Mouse (Mus musculus): ENCODE measurements at regions not wholly inside any gene's neighbourhood (a gene's known extent, or its start where the extent isn't known, plus 50 kb on each side); places are given as distances from the start of the nearest gene placed in this dataset.
A peak's percentile ranks its signal among the peaks of the same experiment; 100 is the strongest.

GRCm38 (mm10) chr13:110683259-110684041 is 288.6 kb downstream of the Plk2 start:
- no peak for DNase-seq (ENCODE audit: low spot score in 2 of 2)

GRCm38 (mm10) chr13:110688796-110689195 is 293.9 kb downstream of the Plk2 start:
- DNase-seq (ENCODE audit: low spot score in 2 of 2), result no peak

- peak in 1 of 2 experiments; percentile 13 for DNase-seq (ENCODE audit: low spot score in 2 of 2)
These were observed 295.8 kb downstream of the Plk2 start for GRCm38 (mm10) chr13:110690501-110691255.

DNA sequence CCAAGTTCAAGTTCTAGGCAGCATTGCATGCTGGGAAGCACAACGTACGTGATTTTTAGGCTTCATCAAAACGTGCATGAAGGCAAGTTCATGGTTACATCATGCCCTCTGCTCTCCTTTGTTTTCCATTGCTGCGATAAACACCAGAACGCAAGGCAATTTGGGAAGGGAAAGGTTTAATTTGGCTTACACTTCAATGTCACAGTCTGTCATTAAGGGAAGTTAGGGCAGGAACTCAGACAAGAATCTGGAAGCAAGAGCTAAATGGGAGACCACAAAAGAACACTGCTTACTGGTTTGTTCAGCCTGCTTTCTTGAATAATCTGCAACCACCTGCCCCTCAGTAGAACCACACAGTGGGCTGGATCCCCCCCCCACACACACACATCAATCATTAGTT is 297.9 kb downstream of the Plk2 start:
- DNase-seq (ENCODE audit: low spot score in 2 of 2), result no peak

GRCm38 (mm10) chr13:110694876-110695275 is 300.0 kb downstream of the Plk2 start:
- DNase-seq (ENCODE audit: low spot score in 2 of 2), result no peak

DNA sequence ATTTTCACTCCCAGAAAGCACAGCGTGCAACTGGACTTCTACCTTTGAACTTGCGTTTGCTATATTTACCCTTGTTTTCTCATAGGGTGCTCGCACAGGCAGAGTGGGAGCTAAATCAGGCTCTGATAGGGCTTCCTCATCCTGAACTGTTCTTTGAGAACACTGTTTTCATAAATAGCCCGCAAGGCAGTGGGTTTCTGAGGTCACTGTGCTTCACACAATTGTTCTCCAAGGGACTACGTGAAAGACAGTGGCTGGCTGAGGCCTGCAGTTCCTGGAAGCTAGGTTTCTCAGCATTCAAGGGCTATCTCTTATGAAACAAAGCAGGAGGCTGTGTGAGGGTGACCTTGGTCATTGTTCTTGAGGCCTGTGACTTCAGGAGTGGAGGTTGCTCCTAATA is 301.7 kb downstream of the Plk2 start:
- no peak for DNase-seq (ENCODE audit: low spot score in 2 of 2)

DNA sequence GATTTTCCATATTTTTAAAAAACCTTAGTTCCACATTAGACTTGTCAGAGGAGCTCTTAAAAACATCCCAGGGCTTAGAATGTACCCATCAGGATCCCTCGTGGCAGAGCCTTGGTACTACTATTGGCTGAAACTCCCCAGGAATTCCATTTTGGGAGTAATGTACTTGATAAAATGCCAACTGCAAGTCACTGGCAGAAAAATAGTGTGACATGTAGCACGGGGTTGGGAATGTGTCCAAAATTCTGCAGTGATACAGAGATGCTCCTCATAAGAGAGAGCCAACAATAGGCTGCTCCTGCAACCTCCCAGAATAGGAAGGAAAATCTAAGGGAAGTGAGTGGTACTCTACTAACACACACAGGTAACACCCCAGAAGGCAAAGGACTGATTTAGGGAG is 309.4 kb downstream of the Plk2 start:
- no peak for DNase-seq (ENCODE audit: low spot score in 2 of 2)

DNA sequence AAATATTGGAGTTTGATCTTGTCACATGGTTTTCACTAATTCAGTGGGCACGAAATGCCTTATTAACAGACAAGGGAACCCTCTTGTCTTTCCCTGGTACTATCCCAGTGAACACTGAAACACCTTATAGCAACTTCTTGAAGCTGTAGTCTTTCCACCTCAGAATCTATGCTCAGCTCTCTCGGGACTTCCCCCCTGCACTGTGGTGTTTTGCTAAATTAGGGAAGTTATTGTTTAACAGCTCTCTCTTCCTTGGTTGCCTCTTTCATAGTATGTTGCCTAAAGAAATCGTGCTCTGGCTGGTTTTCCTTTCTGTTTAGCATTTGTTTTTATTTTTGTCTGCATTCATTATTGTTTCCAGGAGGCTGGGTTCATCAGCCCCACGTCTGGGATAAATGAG is 316.0 kb downstream of the Plk2 start:
- no peak for DNase-seq (ENCODE audit: low spot score in 2 of 2)

DNA sequence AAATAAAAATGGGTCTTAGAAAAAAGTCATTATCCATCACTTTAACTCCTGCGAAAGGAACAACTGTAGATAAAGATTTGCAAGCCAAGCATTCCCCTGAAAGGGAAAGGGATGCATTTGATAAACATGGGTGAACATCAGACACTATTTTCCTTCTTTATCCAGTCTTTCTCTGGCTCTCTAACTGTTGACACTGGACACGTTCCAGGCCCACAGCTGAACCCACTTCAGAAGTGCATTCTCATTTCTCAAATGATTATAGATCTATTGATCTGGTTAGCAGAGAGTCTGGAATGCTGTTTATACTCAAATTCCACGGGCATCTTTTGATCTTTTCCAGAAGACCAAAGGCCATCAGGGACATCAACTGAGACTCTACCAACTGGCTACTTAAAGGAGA is 317.7 kb downstream of the Plk2 start:
- no peak for DNase-seq (ENCODE audit: low spot score in 2 of 2)

DNA sequence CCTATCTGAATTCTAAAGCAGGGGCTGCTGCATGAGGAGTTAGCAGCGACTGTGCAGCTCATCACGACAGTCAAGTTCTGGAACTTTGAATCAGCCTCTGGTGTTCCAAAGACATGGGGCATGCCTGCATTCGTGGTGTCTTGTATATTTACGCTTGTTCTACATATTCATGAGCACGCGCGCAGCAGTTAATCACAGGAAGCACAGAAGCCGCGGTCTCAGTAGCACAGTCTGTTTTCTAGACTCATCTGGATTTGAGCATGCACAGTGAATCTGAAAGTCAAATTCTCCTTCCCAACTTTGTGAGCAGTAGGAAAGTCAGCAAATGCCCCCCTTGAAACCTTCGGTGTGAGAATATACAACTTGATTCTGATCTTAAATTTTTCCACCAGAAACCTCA is 327.3 kb downstream of the Plk2 start:
- DNase-seq (ENCODE audit: low spot score in 2 of 2), result no peak

DNA sequence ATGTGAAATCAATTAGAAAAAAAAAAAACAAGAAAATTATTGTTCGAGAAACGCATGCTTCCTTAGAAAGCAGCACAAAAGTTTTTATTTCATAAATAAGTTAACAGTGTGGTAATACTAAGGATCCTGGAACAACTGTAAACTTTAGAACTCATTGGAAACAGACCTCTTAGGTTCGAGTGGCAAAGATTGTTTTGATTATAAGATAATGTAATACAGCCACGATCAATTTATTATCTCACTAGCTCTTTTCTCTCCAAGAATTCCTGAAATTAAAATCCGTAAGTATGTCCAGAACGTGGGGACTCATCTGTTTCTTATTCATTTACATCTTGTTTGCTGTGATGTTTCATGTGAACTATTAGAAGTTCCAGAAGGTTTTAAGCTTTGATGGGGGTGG is 327.9 kb downstream of the Plk2 start:
- DNase-seq (ENCODE audit: low spot score in 2 of 2), result no peak

- no peak for DNase-seq (ENCODE audit: low spot score in 2 of 2)
These were observed 330.0 kb downstream of the Plk2 start for GRCm38 (mm10) chr13:110724836-110725235.

- no peak for DNase-seq (ENCODE audit: low spot score in 2 of 2)
These were observed 331.0 kb downstream of the Plk2 start for GRCm38 (mm10) chr13:110725821-110726220.

GRCm38 (mm10) chr13:110735511-110735910 is 340.7 kb downstream of the Plk2 start:
- no peak for DNase-seq (ENCODE audit: low spot score in 2 of 2)

DNA sequence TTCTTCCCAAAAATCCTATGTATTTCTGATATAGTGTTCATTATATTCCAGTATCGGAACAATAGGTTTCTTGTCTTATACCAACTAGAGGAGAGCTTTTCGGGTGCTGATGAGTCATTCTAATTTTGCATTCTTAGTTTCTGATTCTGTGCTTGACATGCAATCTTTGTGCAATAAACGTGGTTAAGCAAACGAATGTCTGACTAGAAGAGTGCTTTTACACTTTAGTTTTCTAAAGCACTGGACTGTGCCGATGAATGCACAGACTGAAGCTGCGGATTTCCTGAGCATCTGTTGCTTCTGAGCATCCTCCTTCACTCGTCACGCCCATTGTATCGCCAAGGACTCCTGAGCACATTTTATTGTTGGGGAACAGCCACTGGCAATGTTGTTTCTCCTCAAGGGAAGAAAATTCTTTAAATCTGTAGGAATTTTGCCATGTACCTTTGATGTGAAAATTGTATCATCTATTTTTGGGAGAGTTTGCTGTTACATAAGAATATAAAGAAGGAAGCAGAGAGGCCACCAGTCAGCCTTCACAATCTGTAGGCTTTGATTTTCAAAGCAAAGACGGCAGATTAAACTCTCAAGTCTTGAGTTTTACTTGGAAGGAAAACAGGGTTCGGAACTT is 346.8 kb downstream of the Plk2 start:
- no peak for DNase-seq (ENCODE audit: low spot score in 2 of 2)

GRCm38 (mm10) chr13:110747223-110747868 is 352.5 kb downstream of the Plk2 start:
- peak; percentile 4 for DNase-seq (ENCODE audit: low spot score in 2 of 2)

GRCm38 (mm10) chr13:110752746-110753145 is 357.9 kb downstream of the Plk2 start:
- DNase-seq (ENCODE audit: low spot score in 2 of 2), result no peak

GRCm38 (mm10) chr13:110754548-110754947 is 359.7 kb downstream of the Plk2 start:
- DNase-seq (ENCODE audit: low spot score in 2 of 2), result no peak

- no peak for DNase-seq (ENCODE audit: low spot score in 2 of 2)
These were observed 362.0 kb downstream of the Plk2 start for GRCm38 (mm10) chr13:110756877-110757276.

- no peak for DNase-seq (ENCODE audit: low spot score in 2 of 2)
These were observed 374.4 kb downstream of the Plk2 start for GRCm38 (mm10) chr13:110769210-110769609.

GRCm38 (mm10) chr13:110775251-110775650 is 380.4 kb downstream of the Plk2 start:
- DNase-seq (ENCODE audit: low spot score in 2 of 2), result no peak

DNA sequence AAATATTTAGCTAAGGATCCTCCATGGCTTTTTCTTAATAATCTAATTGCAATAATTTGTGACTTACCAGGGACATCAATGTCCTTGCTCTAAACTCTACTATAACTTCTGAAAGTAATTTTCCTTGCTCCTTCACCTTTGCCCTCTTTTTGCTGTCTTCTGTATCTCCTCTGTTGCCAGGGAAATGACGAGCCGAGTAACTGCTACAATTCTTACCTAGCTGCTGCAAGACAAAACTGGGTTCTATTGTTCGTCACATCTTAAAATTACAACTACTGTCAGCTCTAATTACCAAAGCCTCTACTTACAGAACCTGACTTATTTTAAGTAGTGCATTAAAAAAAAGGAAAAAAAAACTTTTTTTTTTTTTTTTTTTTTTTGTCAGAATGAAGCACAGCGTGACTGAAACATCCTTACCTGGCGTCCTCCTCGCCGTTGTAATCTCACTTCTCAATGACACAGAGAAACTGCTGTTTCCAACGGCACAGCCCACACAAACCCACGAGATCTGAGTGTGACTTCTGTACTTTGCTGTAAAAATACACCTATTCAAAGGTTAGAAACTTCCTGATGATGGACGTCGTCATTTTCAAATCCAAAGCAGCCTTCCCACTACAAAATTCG is 389.4 kb downstream of the Plk2 start:
- no peak for DNase-seq (ENCODE audit: low spot score in 2 of 2)
